Mouse (Mus musculus) stomach, embryonic 14.5 days (tissue): ENCODE measurements at regions not wholly inside any gene's neighbourhood (a gene's known extent, or its start where the extent isn't known, plus 50 kb on each side); places are given as distances from the start of the nearest gene placed in this dataset.
A peak's percentile ranks its signal among the peaks of the same experiment; 100 is the strongest.

ENCODE experiments used
- ATAC-seq: fragments of 200-750 bp; cut with Nextera tagmentation; 2 replicates; pipeline ENCODE4 v1.8.0; 2017; ENCODE audit warnings: low read depth, moderate TSS enrichment; ENCODE audit not compliant: insufficient number of reproducible peaks, insufficient read depth, low FRiP score
- H3K27ac ChIP-seq: fragments of 300-500 bp; sonication (generic); 2 replicates; pipeline ENCODE4 v1.5.1; 2014; ENCODE audit warnings: mild to moderate bottlenecking, low read length, moderate library complexity, mixed read lengths
- H3K27me3 ChIP-seq: fragments of 300-500 bp; sonication (generic); 2 replicates; pipeline ENCODE4 v1.6.1; 2014; ENCODE audit warnings: low read length, control low read depth, mixed read lengths; ENCODE audit not compliant: control insufficient read depth, insufficient read depth
- H3K36me3 ChIP-seq: fragments of 300-500 bp; sonication (generic); 2 replicates; pipeline ENCODE4 v1.6.1; 2014; ENCODE audit warnings: mild to moderate bottlenecking, control low read depth, low read length, moderate library complexity, mixed read lengths; ENCODE audit not compliant: control insufficient read depth, insufficient read depth
- H3K4me1 ChIP-seq: fragments of 300-500 bp; sonication (generic); 2 replicates; pipeline ENCODE4 v1.6.1; 2014; ENCODE audit warnings: low read length, control low read depth, mixed read lengths; ENCODE audit not compliant: control insufficient read depth, insufficient read depth
- H3K4me2 ChIP-seq: fragments of 300-500 bp; sonication (generic); replicated peaks from 2 replicates; pipeline ENCODE4 v1.6.1; 2014; ENCODE audit warnings: low read depth, low read length, control low read depth
- H3K4me3 ChIP-seq: fragments of 300-500 bp; sonication (generic); 2 replicates; pipeline ENCODE4 v1.5.1; 2014; ENCODE audit warnings: low read depth, low read length, control low read depth
- H3K9ac ChIP-seq: fragments of 300-500 bp; sonication (generic); replicated peaks from 2 replicates; pipeline ENCODE4 v1.6.1; 2014; ENCODE audit warnings: low read depth, mild to moderate bottlenecking, control low read depth, low read length, moderate library complexity, mixed read lengths
- H3K9me3 ChIP-seq: fragments of 300-500 bp; sonication (generic); 2 replicates; pipeline ENCODE4 v1.6.1; 2016; ENCODE audit warnings: low read depth, low read length, control low read depth; ENCODE audit not compliant: control insufficient read depth
- WGBS: fragments of 180-500 bp; shearing (Covaris S2); extraction: QIAGEN DNeasy Blood & Tissue Kit; methylation state at CpG from one replicate; pipeline ENCODE4 v1.1.7; 2014; 5-methylcytosine and 5-hydroxymethylcytosine counted together

DNA sequence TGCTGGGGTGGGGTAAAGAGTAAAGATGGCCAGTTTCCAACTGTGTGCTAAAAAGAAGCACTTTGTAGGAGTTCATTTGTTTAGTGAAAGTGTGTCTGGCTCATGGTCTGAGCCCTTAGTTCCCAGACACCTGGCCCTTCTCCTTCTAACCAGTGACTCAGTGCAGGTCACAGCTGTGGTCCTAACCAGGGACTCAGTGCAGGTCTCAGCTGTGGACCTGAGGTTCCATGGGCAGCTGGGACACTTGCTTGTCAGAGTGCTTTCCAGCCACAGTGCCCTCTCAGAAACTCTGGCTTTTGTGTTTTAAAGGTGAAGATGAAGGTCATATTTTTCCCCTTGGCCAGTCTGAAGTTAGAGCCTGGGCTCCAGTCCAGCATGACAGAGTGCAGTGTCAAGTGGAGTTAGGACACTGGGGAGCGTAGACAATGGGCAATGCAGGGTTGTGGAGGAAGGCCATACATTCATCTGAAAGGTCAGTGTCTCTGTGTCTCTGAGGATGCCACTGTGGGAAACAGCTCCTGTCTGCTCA is 162.5 kb downstream of the Dll1 start:
- no peak overlapping the region for H3K27ac ChIP-seq
- whole genome bisulfite sequencing, result 90% methylated on average over 1 of the region's 1 CpGs
- H3K9me3 ChIP-seq, result no peaks in the 10 kb centered on the region
- no peak overlapping the region for H3K4me3 ChIP-seq
- H3K4me1 ChIP-seq, result no peaks in the 10 kb centered on the region
- H3K9ac ChIP-seq, result no peak overlapping the region
- no peak for ATAC-seq
- H3K36me3 ChIP-seq, result no peaks in the 10 kb centered on the region
- H3K27me3 ChIP-seq, result no peaks in the 10 kb centered on the region
- no peak overlapping the region for H3K4me2 ChIP-seq

DNA sequence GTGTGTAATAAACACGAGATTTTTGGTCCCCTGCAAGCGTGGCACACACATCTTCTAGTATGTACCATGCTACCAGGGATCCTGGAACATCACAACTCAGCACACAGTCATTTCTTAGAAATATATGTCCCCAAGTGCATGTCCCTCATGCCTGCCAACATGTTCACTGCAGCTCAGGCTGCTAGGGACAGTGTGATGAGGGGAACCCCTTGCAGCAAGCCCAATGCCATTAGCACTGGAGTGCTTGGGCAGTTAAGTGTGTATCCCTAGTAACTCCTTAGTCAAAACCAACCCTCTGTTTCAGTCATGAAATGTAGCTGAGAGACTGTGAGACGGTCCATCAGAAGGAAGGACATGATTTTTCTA is 167.5 kb upstream of the Gm3448 start:
- Histone ChIP-seq H3K27ac (no peak overlapping the region), H3K4me3 (no peak overlapping the region), H3K9me3 (no peaks in the 10 kb centered on the region), H3K36me3 (no peaks in the 10 kb centered on the region), H3K4me1 (peaks cover 10% of the 10 kb centered on the region), H3K27me3 (no peaks in the 10 kb centered on the region), H3K4me2 (peak overlapping the region; percentile 44), H3K9ac (no peak overlapping the region)
- 56% methylated on average over 3 of the region's 3 CpGs for WGBS
- ATAC-seq, result no peak

DNA sequence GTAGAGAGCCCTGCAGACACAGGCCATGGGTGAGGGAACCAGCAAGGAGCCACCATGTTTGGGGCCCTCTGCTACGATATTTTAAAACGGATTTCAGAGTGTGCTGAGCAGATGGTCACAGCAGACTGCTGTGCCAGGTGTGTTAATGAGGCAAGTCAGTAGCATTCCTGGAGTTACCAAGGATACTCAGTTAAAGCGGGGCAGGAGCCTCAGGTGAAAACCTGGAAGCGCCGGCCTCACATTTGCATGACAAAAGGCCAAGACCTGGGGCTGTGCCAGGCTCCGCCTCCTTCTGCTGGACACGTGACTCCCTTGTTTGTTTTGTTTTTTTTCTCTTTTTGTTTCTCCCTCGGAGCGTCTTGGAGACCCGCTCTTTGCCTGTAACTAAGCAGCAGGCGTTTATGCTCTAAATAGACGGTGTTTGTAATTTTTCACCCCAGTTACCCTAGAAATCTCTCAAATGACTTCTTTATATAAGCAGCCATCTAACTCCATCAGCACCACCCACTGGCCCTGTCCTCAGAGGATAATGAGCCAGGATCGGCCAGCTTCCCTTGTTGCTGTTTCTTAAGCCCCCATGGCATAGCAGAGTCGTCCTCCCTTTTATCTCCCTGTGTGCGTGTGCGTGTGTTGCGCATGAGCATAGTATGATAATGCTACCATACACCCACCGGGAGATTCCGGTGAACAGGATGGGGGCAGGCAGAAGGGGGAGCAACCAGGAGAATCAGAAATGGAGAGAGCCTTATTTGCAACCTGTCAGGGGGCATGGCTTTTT is 166.9 kb upstream of the Gm3448 start:
- Histone ChIP-seq H3K4me3 (peak overlapping the region; percentile 22), H3K4me1 (peaks cover 10% of the 10 kb centered on the region), H3K27ac (no peak overlapping the region), H3K9ac (no peak overlapping the region), H3K9me3 (no peaks in the 10 kb centered on the region), H3K27me3 (no peaks in the 10 kb centered on the region), H3K36me3 (no peaks in the 10 kb centered on the region), H3K4me2 (peak overlapping the region; percentile 44)
- WGBS, result 11% methylated on average over 19 of the region's 19 CpGs
- ATAC-seq, result 0 out of 2 replicates have a peak, but pooled peaks have one; percentile 44

DNA sequence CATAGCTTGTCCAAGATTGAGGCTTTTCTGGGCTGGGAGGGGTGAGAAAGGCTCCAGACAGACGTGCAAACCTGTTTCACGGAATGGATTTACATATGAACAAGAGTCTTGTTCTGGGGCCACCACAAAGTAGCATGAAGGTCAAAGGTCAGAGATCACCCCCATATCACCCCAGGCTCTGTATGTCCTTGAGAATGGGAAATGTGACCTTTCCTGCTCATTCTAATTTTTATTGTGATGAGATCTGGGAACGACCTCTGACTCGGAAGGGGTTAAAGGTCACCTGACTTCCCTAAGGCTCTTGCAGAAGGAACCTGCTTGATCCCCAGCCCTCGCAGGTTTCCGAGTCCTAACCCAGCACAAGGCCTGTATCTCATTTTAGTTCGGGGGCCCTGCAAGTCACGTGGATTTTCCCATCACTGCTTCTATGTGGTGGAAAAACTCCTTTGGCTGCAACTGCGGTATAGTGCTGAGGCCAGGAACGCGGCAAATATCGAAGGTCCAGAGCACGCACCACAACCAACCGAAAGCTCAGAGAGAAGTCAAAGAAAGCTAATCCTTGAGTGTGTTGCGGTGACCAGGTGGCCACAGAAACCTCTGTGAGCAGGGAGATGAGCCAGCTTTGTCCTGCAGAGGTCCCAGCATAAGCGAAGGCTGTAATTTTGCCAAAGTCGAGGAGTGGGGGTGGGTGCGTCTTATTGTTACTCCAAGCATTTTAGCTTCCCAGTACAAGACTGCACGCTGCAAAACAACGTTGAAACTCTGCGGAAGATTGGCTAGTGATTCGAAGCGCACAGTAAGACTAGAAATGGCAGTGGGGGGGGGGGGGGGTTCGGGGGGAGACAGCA is 166.1 kb upstream of the Gm3448 start:
- H3K27me3 ChIP-seq, result no peaks in the 10 kb centered on the region
- no peaks in the 10 kb centered on the region for H3K9me3 ChIP-seq
- H3K4me2 ChIP-seq, result peak overlapping the region; percentile 44
- no peak overlapping the region for H3K9ac ChIP-seq
- ATAC-seq, result no peak
- H3K4me3 ChIP-seq, result peak overlapping the region; percentile 22; the same call in 1 of the 2 replicates
- no peak overlapping the region for H3K27ac ChIP-seq
- H3K4me1 ChIP-seq, result peaks cover 10% of the 10 kb centered on the region
- no peaks in the 10 kb centered on the region for H3K36me3 ChIP-seq
- WGBS, result 36% methylated on average over 24 of the region's 24 CpGs

DNA sequence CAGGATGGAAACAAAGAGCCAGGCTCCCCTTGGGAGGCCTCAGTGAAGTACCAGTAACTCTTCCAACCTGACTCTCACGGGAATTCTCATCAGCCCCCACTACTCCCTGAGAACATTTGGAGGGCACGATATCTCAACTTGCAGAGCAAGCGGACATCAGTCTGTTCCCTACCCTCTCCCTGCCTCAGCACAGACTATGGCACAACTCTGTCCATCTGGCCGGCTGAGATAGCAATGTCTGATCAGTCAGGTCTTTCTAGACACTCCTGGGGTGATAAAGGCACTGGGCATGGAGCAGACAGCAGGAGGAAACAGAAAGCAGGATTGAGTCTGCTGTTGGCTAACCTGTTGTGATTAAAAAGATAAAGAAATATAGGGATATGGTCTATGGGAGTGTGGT is 164.5 kb upstream of the Gm3448 start:
- Histone ChIP-seq H3K9me3 (no peaks in the 10 kb centered on the region), H3K27ac (no peak overlapping the region), H3K27me3 (no peaks in the 10 kb centered on the region), H3K4me1 (peaks cover 10% of the 10 kb centered on the region), H3K36me3 (no peaks in the 10 kb centered on the region), H3K4me3 (no peak overlapping the region), H3K4me2 (no peak overlapping the region), H3K9ac (no peak overlapping the region)
- ATAC-seq, result no peak
- 78% methylated on average over 4 of the region's 4 CpGs for WGBS

DNA sequence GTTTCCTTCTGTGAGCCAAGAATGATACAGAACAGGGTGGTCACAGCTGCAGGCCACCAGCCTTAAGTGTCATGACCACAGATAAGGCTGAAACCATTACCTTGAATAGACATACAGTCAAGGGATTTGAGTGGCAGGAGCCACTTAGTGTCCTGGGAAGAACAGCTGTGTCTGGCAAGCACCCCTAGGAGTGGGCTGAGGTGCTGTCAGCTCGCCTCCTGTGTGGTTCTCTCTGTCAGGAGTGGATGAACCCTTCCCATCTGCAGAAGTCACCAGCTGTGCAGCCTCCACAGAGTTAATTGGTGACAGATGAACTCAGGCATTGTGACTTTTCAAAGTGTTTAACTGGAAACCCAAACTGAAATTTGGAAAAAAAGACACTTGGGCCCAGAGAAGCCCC is 163.2 kb upstream of the Gm3448 start:
- no peaks in the 10 kb centered on the region for H3K27me3 ChIP-seq
- WGBS, result 77% methylated on average over 1 of the region's 1 CpGs
- H3K4me2 ChIP-seq, result no peak overlapping the region
- no peak for ATAC-seq
- no peak overlapping the region for H3K4me3 ChIP-seq
- no peaks in the 10 kb centered on the region for H3K36me3 ChIP-seq
- no peaks in the 10 kb centered on the region for H3K9me3 ChIP-seq
- H3K27ac ChIP-seq, result no peak overlapping the region
- peaks cover 10% of the 10 kb centered on the region for H3K4me1 ChIP-seq
- no peak overlapping the region for H3K9ac ChIP-seq

DNA sequence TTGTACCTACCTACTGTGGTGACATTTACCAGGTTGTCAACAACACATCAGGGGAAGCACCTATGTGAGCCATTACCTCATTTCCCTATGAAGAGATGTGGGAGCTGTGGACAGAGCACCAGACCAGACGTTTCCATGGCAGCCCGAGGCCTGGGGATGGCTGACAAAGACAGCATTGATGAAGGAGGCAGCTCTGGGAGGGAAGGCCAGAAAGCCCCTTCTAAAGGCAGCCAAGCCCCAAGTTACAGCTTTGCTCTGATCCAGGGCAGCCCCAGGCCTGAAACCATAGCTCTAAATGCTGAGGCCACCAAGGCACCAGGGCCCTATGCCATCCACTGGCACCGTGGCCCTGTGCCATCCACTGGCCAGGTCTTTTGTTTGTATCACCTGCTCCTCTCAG is 157.9 kb upstream of the Gm3448 start:
- 0 out of 2 replicates have a peak, but pooled peaks have one; percentile 18 for ATAC-seq
- peaks cover 11% of the 10 kb centered on the region for H3K4me1 ChIP-seq
- H3K36me3 ChIP-seq, result no peaks in the 10 kb centered on the region
- no peaks in the 10 kb centered on the region for H3K27me3 ChIP-seq
- no peak overlapping the region for H3K4me3 ChIP-seq
- H3K4me2 ChIP-seq, result no peak overlapping the region
- WGBS, result 77% methylated on average over 3 of the region's 3 CpGs
- no peaks in the 10 kb centered on the region for H3K9me3 ChIP-seq
- H3K9ac ChIP-seq, result no peak overlapping the region
- no peak overlapping the region for H3K27ac ChIP-seq

DNA sequence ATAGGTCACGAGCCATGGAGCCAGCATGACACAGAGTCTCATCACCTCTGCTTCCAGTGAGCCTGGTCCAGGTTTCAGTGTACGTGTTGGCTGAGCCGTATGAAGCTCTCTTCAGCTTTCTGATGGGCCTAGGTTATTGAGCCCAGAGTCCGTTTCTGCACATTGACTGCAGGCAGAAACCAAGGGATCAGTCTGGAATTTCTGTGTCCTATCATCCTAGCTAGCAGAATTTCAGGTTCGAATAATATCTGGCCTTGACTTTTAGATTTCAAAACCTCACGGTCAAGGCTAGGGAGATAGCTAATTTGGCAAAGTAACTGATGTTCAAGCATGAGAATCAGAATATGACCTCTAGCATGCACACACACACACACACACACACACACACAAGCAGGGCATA is 156.0 kb upstream of the Gm3448 start:
- no peaks in the 10 kb centered on the region for H3K36me3 ChIP-seq
- H3K9ac ChIP-seq, result no peak overlapping the region
- no peak overlapping the region for H3K4me2 ChIP-seq
- 86% methylated on average over 6 of the region's 6 CpGs for WGBS
- H3K4me3 ChIP-seq, result no peak overlapping the region
- peaks cover 28% of the 10 kb centered on the region for H3K4me1 ChIP-seq
- H3K9me3 ChIP-seq, result no peaks in the 10 kb centered on the region
- H3K27ac ChIP-seq, result no peak overlapping the region
- no peak for ATAC-seq
- H3K27me3 ChIP-seq, result no peaks in the 10 kb centered on the region
